Mouse (Mus musculus) lung, adult 2 months (tissue): ENCODE results near the gene H2-M9. TPM values are rescaled to one million over a fixed set of nuclear protein-coding genes. Genes with fewer than 3 reads are reported as not detected.

Experiments
- DNase-seq: peaks from one replicate; pipeline ENCODE4 v3.0.0; 2022
- H3K4me1 ChIP-seq: fragments of 200-500 bp; 2 replicates; pipeline ENCODE4 v1.6.1; 2011; ENCODE audit warnings: low read length; ENCODE audit not compliant: control insufficient read depth, insufficient read depth
- H3K4me3 ChIP-seq: fragments of 200-500 bp; replicated peaks from 2 replicates; pipeline ENCODE3; 2011; ENCODE audit warnings: low read depth, mild to moderate bottlenecking, control low read depth, low read length; ENCODE audit errors: extremely low read depth
- CTCF ChIP-seq: fragments of 200-500 bp; IDR thresholded peaks from 2 replicates; pipeline ENCODE4 v1.5.1; 2011; ENCODE audit warnings: mild to moderate bottlenecking, low read length, control low read depth; ENCODE audit not compliant: insufficient read depth
- POLR2A ChIP-seq: fragments of 200-500 bp; IDR thresholded peaks from 2 replicates; pipeline ENCODE4 v1.6.1; 2011; ENCODE audit warnings: low read depth, mild to moderate bottlenecking, control low read depth, low read length, borderline replicate concordance; ENCODE audit errors: extremely low read depth
- WGBS: fragments of 180-500 bp; shearing (Covaris S2); methylation state at CpG from one replicate; pipeline ENCODE4 v1.1.7; 2018; 5-methylcytosine and 5-hydroxymethylcytosine counted together
- polyA plus RNA-seq: library from polyadenylated mRNA; depleted of rRNA; stranded (reverse); fragments of >200 nt; gene quantifications from 2 replicates; pipeline ENCODE4 v1.2.3, GENCODE M21; 2012; rRNA removed

H2-M9 gene
- polyA plus RNA-seq, result 0.10 TPM in 1 of 2 replicates, not detected in the other

DNA sequence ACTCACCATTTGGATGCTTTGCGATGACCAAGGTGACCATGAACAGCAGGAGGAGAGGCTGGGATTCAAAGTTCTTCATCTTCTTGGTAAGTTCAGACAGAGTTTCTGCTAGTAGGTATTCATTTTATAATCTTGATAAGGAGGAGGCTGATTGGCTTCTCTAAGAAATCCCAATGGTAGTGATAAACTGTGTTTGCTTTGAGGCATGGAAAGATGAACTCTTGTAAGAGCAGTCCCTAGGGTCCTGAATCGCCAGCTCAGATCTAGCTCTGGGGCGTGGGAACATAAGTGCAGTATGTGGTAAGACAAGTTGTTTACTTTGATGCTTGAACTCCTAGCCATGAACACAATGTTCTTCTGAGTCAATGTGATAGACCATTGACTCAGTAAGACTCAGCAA is at the start of gene H2-M9:
Gene H2-M9 (minus strand): TSS at position 101 of the 400 bp plus-strand sequence.
- WGBS, result 76% methylated on average over 3 of the region's 3 CpGs
- TF ChIP-seq CTCF, result no peak
- TF ChIP-seq POLR2A, result no peak

GRCm38 (mm10) chr17:36672119-36672518 is 29.7 kb upstream of the H2-M9 start, which contains the start of gene H2-M1:
Gene H2-M1 (minus strand): TSS chr17:36672219.
- TF ChIP-seq CTCF, result no peak
- no peak for TF ChIP-seq POLR2A
- Histone ChIP-seq H3K4me3 (no peak within 1 kb of the TSS), H3K4me1 (no peaks in the 10 kb centered on the region)
- no peak for DNase-seq
- 55% methylated on average over 3 of the region's 3 CpGs for WGBS

More for the DNA sequence above, at the start of gene H2-M9:
- no peaks in the 10 kb centered on the region for H3K4me1 ChIP-seq
- H3K4me3 ChIP-seq, result no peak within 1 kb of the TSS
- DNase-seq, result no peak

Other genes with a start within 250 kb of the H2-M9 start
- not detected in 2 replicates for gene H2-M10.4, start 180.3 kb downstream of the H2-M9 start, polyA plus RNA-seq
- gene H2-M11, start 95.6 kb downstream of the H2-M9 start, polyA plus RNA-seq, result not detected in 2 replicates
- gene H2-M1, start 29.6 kb upstream of the H2-M9 start, polyA plus RNA-seq, result not detected in 2 replicates
- gene H2-M10.5, start 130.2 kb upstream of the H2-M9 start, polyA plus RNA-seq, result not detected in 2 replicates
- not detected in 2 replicates for gene H2-M10.6, start 169.5 kb upstream of the H2-M9 start, polyA plus RNA-seq
- 34.5 and 48.7 TPM in 2 replicates for gene Trim26, start 194.5 kb upstream of the H2-M9 start, polyA plus RNA-seq
- 0.14 and 0.30 TPM in 2 replicates for gene Trim15, start 224.5 kb upstream of the H2-M9 start, polyA plus RNA-seq
- gene Trim10, start 226.9 kb upstream of the H2-M9 start, polyA plus RNA-seq, result 0.07 and 0.25 TPM in 2 replicates
- 0.17 TPM in 2 replicates for gene Trim40, start 247.5 kb upstream of the H2-M9 start, polyA plus RNA-seq